10 mouse cellular contexts compared by ENCODE assay signal in the genomic region with DNA sequence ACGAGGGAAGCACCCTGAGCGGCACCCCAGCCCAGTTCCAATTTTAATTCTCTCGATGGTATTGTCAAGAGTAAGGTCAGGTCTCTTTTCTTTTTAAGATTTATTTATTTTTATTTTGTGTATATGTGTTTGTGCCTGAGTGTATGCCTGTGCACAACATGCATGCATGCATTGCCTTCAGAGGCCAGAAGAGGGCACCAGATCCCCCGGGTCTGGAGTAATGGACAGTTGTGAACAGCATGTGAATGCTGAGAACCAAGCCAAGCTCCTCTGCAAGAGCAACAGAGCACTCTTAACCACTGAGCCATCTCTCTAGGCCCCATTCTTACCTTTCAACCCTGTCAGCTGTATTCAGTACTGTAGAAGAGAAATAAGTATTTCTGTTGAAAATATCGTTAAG. TPM values are rescaled to one million over a fixed set of nuclear protein-coding genes. Genes with fewer than 3 reads are reported as not detected.
DNase-seq lines count a peak whose midpoint lies in the region; ATAC-seq and TF ChIP-seq lines count a peak whose summit lies in the region.
"Had no signal": no experiment of that assay in that cellular context is flagged by ENCODE, and none has a peak within 500 bp of the region (broad histone marks: within the 10 kb centered on the region; RNA-seq: fewer than 3 reads in every experiment).

No protein-coding gene starts in this region.

- DNase-seq in kidney, adult 2 months = no peak
- peak; percentile 43 for DNase-seq in thymus, postnatal 4 days
- no peak for DNase-seq in thymus, postnatal 0 days (ENCODE audit: low spot score)
- no peak for DNase-seq in urinary bladder, postnatal 10 days (ENCODE audit: low spot score)
- no peak for DNase-seq in layer of hippocampus, adult 9-10 months (ENCODE audit: low spot score)
- no peak for DNase-seq in layer of hippocampus, adult 18-20 months (ENCODE audit: low spot score in 2 of 2)

- no peak for TF ChIP-seq POLR2A in kidney, adult 2 months (IDR thresholded peaks at IDR 0.05; ENCODE audit: low read depth, low read length)
- TF ChIP-seq POLR2A in bone marrow, adult 2 months (IDR thresholded peaks at IDR 0.05; ENCODE audit: borderline replicate concordance, control insufficient read depth, low read depth, low read length) = no peak

- H3K27ac ChIP-seq in kidney, adult 2 months (ENCODE audit: insufficient read depth, low read depth, low read length) = no peak overlapping the region
- H3K27ac ChIP-seq in kidney, embryonic 15.5 days = no peak overlapping the region
- H3K27ac ChIP-seq in bone marrow, adult 2 months (ENCODE audit: control insufficient read depth, insufficient read depth, low read depth, low read length, poor library complexity) = no peak overlapping the region
- H3K27ac ChIP-seq: embryonic facial prominence, embryonic 13.5 days; hindbrain, embryonic 15.5 days had no signal

- H3K4me1 ChIP-seq in kidney, adult 2 months (ENCODE audit: control insufficient read depth, insufficient read depth, low read length) = peaks cover 29% of the 10 kb centered on the region
- peaks cover 37% of the 10 kb centered on the region for H3K4me1 ChIP-seq in kidney, embryonic 15.5 days
- H3K4me1 ChIP-seq in bone marrow, adult 2 months (ENCODE audit: control insufficient read depth, insufficient read depth, low read length) = no peaks in the 10 kb centered on the region; the same call in 1 of the 2 replicates

- H3K4me3 ChIP-seq in kidney, adult 2 months (ENCODE audit: insufficient read depth, low read depth, low read length) = no peak overlapping the region
- no peak overlapping the region for H3K4me3 ChIP-seq in kidney, embryonic 15.5 days (replicated peaks)
- no peak overlapping the region for H3K4me3 ChIP-seq in bone marrow, adult 2 months (replicated peaks; ENCODE audit: control insufficient read depth, low read depth, low read length)
- H3K4me3 ChIP-seq: embryonic facial prominence, embryonic 13.5 days; hindbrain, embryonic 15.5 days had no signal

- ATAC-seq in kidney, embryonic 15.5 days (replicated peaks; ENCODE audit: low FRiP score) = no peak

- peak; percentile 51 for TF ChIP-seq CTCF in kidney, adult 2 months (conservative IDR thresholded peaks at IDR 0.05; ENCODE audit: insufficient read depth, insufficient read length, low read depth, low read length)
- TF ChIP-seq CTCF in bone marrow, adult 2 months (IDR thresholded peaks at IDR 0.05; ENCODE audit: control insufficient read depth, insufficient read depth, low read length) = peak; percentile 54

- no peaks in the 10 kb centered on the region for H3K27me3 ChIP-seq in kidney, adult 2 months (replicated peaks; ENCODE audit: control insufficient read depth, insufficient read depth, low read length)
- peaks cover 3% of the 10 kb centered on the region; the same call in 1 of the 2 replicates for H3K27me3 ChIP-seq in kidney, embryonic 15.5 days
- H3K27me3 ChIP-seq: embryonic facial prominence, embryonic 13.5 days; hindbrain, embryonic 15.5 days had no signal

- no peaks in the 10 kb centered on the region for H3K9me3 ChIP-seq in kidney, embryonic 15.5 days (replicated peaks)
- H3K9me3 ChIP-seq: hindbrain, embryonic 15.5 days had no signal

- no peak overlapping the region for H3K4me2 ChIP-seq in kidney, embryonic 15.5 days
- H3K4me2 ChIP-seq: embryonic facial prominence, embryonic 13.5 days; hindbrain, embryonic 15.5 days had no signal

- H3K36me3 ChIP-seq in kidney, adult 2 months (ENCODE audit: control insufficient read depth, insufficient read depth, low read length) = no peaks in the 10 kb centered on the region
- H3K36me3 ChIP-seq in kidney, embryonic 15.5 days = no peaks in the 10 kb centered on the region
- H3K36me3 ChIP-seq: embryonic facial prominence, embryonic 13.5 days; hindbrain, embryonic 15.5 days had no signal

- no peak overlapping the region for H3K9ac ChIP-seq in kidney, embryonic 15.5 days
- H3K9ac ChIP-seq: embryonic facial prominence, embryonic 13.5 days; hindbrain, embryonic 15.5 days had no signal

- 92% methylated on average over 5 of the region's 5 CpGs for WGBS in kidney, adult 2 months
- WGBS in kidney, embryonic 15.5 days = 86% methylated on average over 5 of the region's 5 CpGs
- WGBS in bone marrow, adult 2 months = 81% methylated on average over 5 of the region's 5 CpGs

RNA-seq across cellular contexts. Expression of gene Vgll4, which starts 42.4 kb away (rescaled TPM):
- 60.5 and 66.6 TPM in 2 replicates for polyA plus RNA-seq in kidney, adult 2 months (2012; rRNA removed)
- polyA plus RNA-seq in kidney, embryonic 15.5 days (2015; fragmentation: Nextera tagmentation; extraction: Ambion mirVana) = 106 and 110 TPM in 2 replicates
- polyA plus RNA-seq in thymus, postnatal 0 days (2015; fragmentation: Nextera tagmentation; extraction: Ambion mirVana) = 74.0 and 90.5 TPM in 2 replicates
- 5.4 and 9.9 TPM in 2 replicates for polyA plus RNA-seq in bone marrow, adult 2 months (2011; ENCODE audit: insufficient read depth, insufficient read length, low replicate concordance, missing spikeins)
- total RNA-seq in layer of hippocampus, adult 18-20 months (2021) = 10 to 100 TPM; 46.9 to 49.2 TPM
